Mouse (Mus musculus) layer of hippocampus, adult 2 months (tissue): ENCODE measurements around the gene Mapre3. TPM values are rescaled to one million over a fixed set of nuclear protein-coding genes. Genes with fewer than 3 reads are reported as not detected.

Source experiments
- DNase-seq, 2 experiments: peaks; one replicate each; pipeline ENCODE4 v3.0.0; 2022; ENCODE audit warnings: low spot score in 2 of 2
- H3K27ac ChIP-seq: fragments of 200-600 bp; 2 replicates; pipeline ENCODE4 v1.8.1; 2022
- H3K4me3 ChIP-seq: fragments of 200-600 bp; 2 replicates; pipeline ENCODE4 v1.8.1; 2022; ENCODE audit warnings: mild to moderate bottlenecking
- CTCF ChIP-seq: fragments of 200-600 bp; conservative IDR thresholded peaks from 2 replicates; pipeline ENCODE4 v1.8.1; 2022; ENCODE audit warnings: antibody characterized with exemption, mild to moderate bottlenecking, moderate library complexity
- long read RNA-seq, 2 experiments: library from polyadenylated mRNA; stranded (forward); transcript quantifications; one replicate each; pipeline ENCODE4 v2.0.0; 2021; ENCODE audit warnings: borderline mapping rate in 2 of 2
- total RNA-seq, 2 experiments: library from RNA; stranded (reverse); gene quantifications; 2 replicates each; pipeline ENCODE4 v1.2.3; 2021

Mapre3 gene
- 100 to 1,000 TPM; 231 to 237 TPM for total RNA-seq
- long read RNA-seq, experiment 1, transcript Mapre3-201 (7 exons, 2,021 nt) = major isoform, 107 of 180 reads
- long read RNA-seq, experiment 1, transcript Mapre3-202 (7 exons, 1,816 nt) = minor isoform, 30 of 180 reads
- long read RNA-seq, experiment 1, partial matches to known transcripts = 22 of 180 reads
- long read RNA-seq, experiment 1, other reads (novel, unspliced or antisense) = 17 of 180 reads
- long read RNA-seq, experiment 2, transcript Mapre3-204 (3 exons, 488 nt) = minor isoform, 5 of 298 reads
- long read RNA-seq, experiment 2, transcript Mapre3-201 (7 exons, 2,021 nt) = major isoform, 178 of 298 reads
- long read RNA-seq, experiment 2, transcript Mapre3-202 (7 exons, 1,816 nt) = minor isoform, 56 of 298 reads
- long read RNA-seq, experiment 2, partial matches to known transcripts = 35 of 298 reads
- long read RNA-seq, experiment 2, other reads (novel, unspliced or antisense) = 22 of 298 reads

GRCm38 (mm10) chr5:30814424-30815119 lies at the start of gene Mapre3:
Mapre3 (plus strand) TSS chr5:30814641.
- H3K27ac ChIP-seq = peak within 1 kb of the TSS; percentile 98
- no peak for TF ChIP-seq CTCF
- peak; percentile 94 for DNase-seq
- peak within 1 kb of the TSS; percentile 90 for H3K4me3 ChIP-seq

GRCm38 (mm10) chr5:30765596-30766370 lies 48.7 kb upstream of the Mapre3 start:
- Histone ChIP-seq H3K27ac (peak overlapping the region; percentile 48; the same call in 1 of the 2 replicates), H3K4me3 (no peak overlapping the region)
- no peak for TF ChIP-seq CTCF
- DNase-seq = peak in 1 of 2 experiments; percentile 30

DNA sequence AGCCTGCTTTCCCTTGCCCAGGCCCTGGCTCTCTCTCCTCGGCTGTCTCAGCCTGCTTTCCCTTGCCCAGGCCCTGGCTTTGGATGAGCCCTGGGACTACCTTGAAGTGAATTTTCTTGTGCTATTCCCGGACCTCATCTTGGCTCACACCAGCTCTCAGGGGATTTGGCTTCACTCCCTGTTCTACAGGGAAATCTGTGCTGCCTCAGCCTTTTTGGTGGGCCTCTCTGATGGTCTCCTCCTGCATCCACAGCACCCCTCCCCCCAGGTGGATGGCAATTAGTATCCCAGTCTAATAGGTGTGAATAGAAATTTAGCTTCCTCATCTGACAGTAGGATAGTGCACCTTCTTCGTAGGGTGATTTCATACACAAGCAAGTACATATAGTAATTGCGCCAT lies 46.4 kb upstream of the Mapre3 start:
- DNase-seq = no peak
- Histone ChIP-seq H3K27ac (no peak overlapping the region), H3K4me3 (no peak overlapping the region)
- TF ChIP-seq CTCF = no peak

- no peak overlapping the region for H3K4me3 ChIP-seq
- DNase-seq = no peak
- TF ChIP-seq CTCF = no peak
- H3K27ac ChIP-seq = no peak overlapping the region
Measured at GRCm38 (mm10) chr5:30768598-30768997, 45.8 kb upstream of the Mapre3 start.

DNA sequence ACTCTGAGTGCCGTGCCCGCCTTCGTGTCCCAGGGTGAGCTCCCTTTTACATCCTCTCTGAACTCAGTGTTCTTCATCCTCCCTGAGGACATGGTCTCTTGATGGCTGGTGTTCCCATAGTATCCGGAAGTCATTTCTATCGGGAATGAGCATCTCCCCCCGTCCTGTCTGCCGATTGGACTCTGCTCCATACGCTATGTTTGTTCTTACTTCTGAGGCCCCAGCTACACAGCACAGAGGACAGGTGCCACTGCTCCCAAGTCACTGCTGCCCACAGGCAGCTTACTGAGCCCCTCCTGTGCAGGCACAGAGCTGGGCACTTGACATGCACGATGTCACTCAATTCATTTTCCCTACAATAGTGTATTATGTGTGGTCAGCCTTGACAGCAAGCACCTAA lies 45.4 kb upstream of the Mapre3 start:
- no peak for TF ChIP-seq CTCF
- no peak for DNase-seq
- no peak overlapping the region for H3K27ac ChIP-seq

GRCm38 (mm10) chr5:30774601-30775371 lies 39.7 kb upstream of the Mapre3 start:
- peak overlapping the region; percentile 50 for H3K27ac ChIP-seq
- H3K4me3 ChIP-seq = peak overlapping the region; percentile 43
- peak; percentile 94 for TF ChIP-seq CTCF
- peak; percentile 93 to 95 for DNase-seq

More for the DNA sequence above, 45.4 kb upstream of the Mapre3 start:
- no peak overlapping the region for H3K4me3 ChIP-seq

DNA sequence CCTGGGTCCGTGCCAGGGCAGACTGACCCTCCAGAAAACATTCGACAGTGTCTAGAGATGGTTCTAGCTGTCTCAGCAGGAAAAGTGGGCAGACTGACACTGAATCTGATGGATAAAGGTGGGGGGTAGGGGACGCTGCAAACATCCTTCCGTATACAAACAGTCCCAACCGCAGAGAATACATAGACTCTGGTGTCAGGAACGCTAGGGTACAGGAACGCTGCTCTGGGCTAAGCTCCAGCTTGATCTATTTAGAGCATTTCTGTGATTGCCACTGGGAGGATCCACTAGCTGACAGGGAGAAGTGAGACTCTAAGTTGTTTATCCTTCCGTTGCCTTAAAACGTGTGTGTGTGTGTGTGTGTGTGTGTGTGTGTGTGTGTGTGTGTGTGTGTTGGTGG lies 33.7 kb upstream of the Mapre3 start:
- no peak overlapping the region for H3K4me3 ChIP-seq
- H3K27ac ChIP-seq = peak overlapping the region; percentile 65; the same call in 1 of the 2 replicates
- peak; percentile 47 to 48 for DNase-seq

DNA sequence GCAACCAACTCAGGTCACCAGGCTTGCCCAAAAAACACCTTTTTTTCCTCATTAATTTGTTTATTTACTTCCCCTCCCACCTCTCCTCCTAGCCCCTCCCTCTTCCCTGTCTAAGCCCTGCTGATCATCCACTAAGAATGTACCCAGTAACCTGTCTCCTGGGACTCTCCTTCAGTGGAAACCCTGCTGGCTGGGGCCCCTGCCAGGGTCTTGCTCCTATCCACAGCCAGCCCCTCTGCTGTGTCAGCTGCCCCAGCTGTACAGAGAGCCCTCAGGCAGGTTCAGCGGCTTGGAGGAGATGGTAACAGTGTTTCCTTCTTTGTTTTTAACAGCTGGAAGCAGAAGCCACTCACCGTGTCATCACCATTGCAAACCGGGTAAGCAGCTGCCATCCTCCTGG lies 33.3 kb upstream of the Mapre3 start:
- DNase-seq = no peak
- no peak for TF ChIP-seq CTCF
- 0 out of 2 replicates have a peak overlapping the region, but pooled peaks have one; percentile 10 for H3K27ac ChIP-seq
- H3K4me3 ChIP-seq = no peak overlapping the region

More for the DNA sequence above, 33.7 kb upstream of the Mapre3 start:
- TF ChIP-seq CTCF = no peak; the same call in 1 of the 2 replicates

DNA sequence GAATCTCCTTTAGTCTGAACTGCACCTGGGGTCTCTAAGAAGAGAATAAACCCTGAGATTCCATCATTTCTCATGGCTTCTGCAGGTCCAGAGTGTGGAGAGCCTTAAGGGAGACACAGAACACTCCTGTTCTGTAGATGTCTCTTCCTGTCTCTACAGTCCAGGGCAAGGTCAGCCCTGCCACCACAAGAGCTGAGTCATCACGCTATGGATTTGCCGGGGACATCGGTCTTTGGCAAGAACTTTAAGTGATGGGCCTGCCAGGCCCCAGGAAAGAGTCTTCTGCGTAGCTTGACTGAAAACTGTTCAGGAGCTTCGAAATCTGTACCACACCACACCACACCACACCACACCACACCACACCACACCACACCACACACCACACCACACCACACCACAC lies 27.1 kb upstream of the Mapre3 start:
- H3K4me3 ChIP-seq = no peak overlapping the region
- no peak for TF ChIP-seq CTCF
- no peak for DNase-seq
- no peak overlapping the region for H3K27ac ChIP-seq

- H3K4me3 ChIP-seq = no peak overlapping the region
- no peak for TF ChIP-seq CTCF
- DNase-seq = no peak
- no peak overlapping the region for H3K27ac ChIP-seq
Measured at GRCm38 (mm10) chr5:30790047-30790446, 24.4 kb upstream of the Mapre3 start.

GRCm38 (mm10) chr5:30796125-30796524 lies 18.3 kb upstream of the Mapre3 start:
- peak; percentile 87 for TF ChIP-seq CTCF
- DNase-seq = peak; percentile 68 to 87
- H3K27ac ChIP-seq = no peak overlapping the region
- no peak overlapping the region for H3K4me3 ChIP-seq

DNA sequence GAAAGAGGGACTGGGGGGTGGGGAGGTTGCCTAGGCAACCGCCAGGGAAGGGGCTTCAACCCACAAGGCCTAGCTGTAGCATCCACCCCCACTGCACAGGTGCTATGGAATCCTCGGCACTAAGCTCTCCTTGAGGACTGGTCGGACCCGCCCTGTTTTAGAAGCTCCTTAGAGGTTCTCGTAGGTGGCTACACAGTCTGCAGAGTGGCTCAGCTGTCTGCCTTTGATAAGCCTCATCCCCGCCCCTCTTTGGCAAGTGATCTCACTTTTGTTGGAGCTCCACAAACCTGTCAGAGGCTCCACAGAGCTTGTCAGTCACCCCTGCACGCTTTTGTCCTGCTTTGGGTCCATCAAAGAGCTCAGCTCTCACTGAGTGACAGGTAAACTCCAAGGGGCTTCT lies 17.0 kb upstream of the Mapre3 start:
- no peak overlapping the region for H3K4me3 ChIP-seq
- no peak for DNase-seq
- H3K27ac ChIP-seq = no peak overlapping the region
- no peak for TF ChIP-seq CTCF
